Mouse (Mus musculus) brain, adult 10 weeks (tissue): Measurements from ENCODE around the gene Dmc1. TPM values are rescaled to one million over a fixed set of nuclear protein-coding genes. Genes with fewer than 3 reads are reported as not detected.

ENCODE experiments used
- polyA plus RNA-seq: library from polyadenylated mRNA; stranded (reverse); fragments of 350-450 nt; fragmentation: Illumina TruSeq; extraction: RNeasy Lipid Tissue Mini Kit (QIAGEN cat#74804); gene quantifications from one replicate; pipeline ENCODE4 v1.2.3, GENCODE M21; 2015; ENCODE audit warnings: low read depth, low replicate concordance

Dmc1 gene
- 1.7 TPM for polyA plus RNA-seq

GRCm38 (mm10) chr15:79604990-79605665, at the start of gene Dmc1:
Gene Dmc1 (minus strand): TSS chr15:79605109.

GRCm38 (mm10) chr15:79546410-79547288, 58.3 kb downstream of the Dmc1 start, which contains the start of gene Ddx17:
Gene Ddx17 (minus strand): TSS chr15:79546741.

GRCm38 (mm10) chr15:79516171-79517096, 88.5 kb downstream of the Dmc1 start, which contains the start of gene Kdelr3:
Gene Kdelr3 (plus strand): TSS chr15:79516411.

Other genes with a start within 250 kb of the Dmc1 start
- gene Tmem184b, start 201.5 kb downstream of the Dmc1 start, polyA plus RNA-seq = 52.5 TPM
- gene Csnk1e, start 149.5 kb downstream of the Dmc1 start, polyA plus RNA-seq = 108 TPM
- 90.4 TPM for gene Kcnj4, start 99.9 kb downstream of the Dmc1 start, polyA plus RNA-seq
- gene Kdelr3, start 88.7 kb downstream of the Dmc1 start, polyA plus RNA-seq = 2.2 TPM
- gene Ddx17, start 58.4 kb downstream of the Dmc1 start, polyA plus RNA-seq = 250 TPM
- gene Fam227a, start 53.8 kb upstream of the Dmc1 start, polyA plus RNA-seq = 9.6 TPM
- 78.2 TPM for gene Cby1, start 54.1 kb upstream of the Dmc1 start, polyA plus RNA-seq
- gene Tomm22, start 65.8 kb upstream of the Dmc1 start, polyA plus RNA-seq = 171 TPM
- 63.9 TPM for gene Josd1, start 82.8 kb upstream of the Dmc1 start, polyA plus RNA-seq
- 36.9 TPM for gene Gtpbp1, start 85.7 kb upstream of the Dmc1 start, polyA plus RNA-seq
- 36.8 TPM for gene Sun2, start 137.4 kb upstream of the Dmc1 start, polyA plus RNA-seq
- gene Dnal4, start 172.7 kb upstream of the Dmc1 start, polyA plus RNA-seq = 61.1 TPM
- gene Nptxr, start 199.7 kb upstream of the Dmc1 start, polyA plus RNA-seq = 308 TPM
- 1.3 TPM for gene Npcd, start 229.1 kb upstream of the Dmc1 start, polyA plus RNA-seq
- 200 TPM for gene Cbx6, start 229.6 kb upstream of the Dmc1 start, polyA plus RNA-seq